26 mouse cellular contexts compared by ENCODE assay signal in genomic region chr12:86840526-86840925, GRCm38 (mm10). TPM values are rescaled to one million over a fixed set of nuclear protein-coding genes. Genes with fewer than 3 reads are reported as not detected.
DNase-seq lines count a peak whose midpoint lies in the region; ATAC-seq lines count a peak whose summit lies in the region.
"Had no signal": no experiment of that assay in that cellular context is flagged by ENCODE, and none has a peak within 500 bp of the region (broad histone marks: within the 10 kb centered on the region; RNA-seq: fewer than 3 reads in every experiment).

No protein-coding gene starts in this region.

- intact Hi-C loops in left cerebral cortex, postnatal 25 days (cut with DNase I) = no loop called here

- 0 out of 2 replicates have a peak overlapping the region, but pooled peaks have one; percentile 38 for H3K27ac ChIP-seq in heart, embryonic 10.5 days
- H3K27ac ChIP-seq: embryonic facial prominence, embryonic 10.5 days; embryonic facial prominence, embryonic 12.5 days; forebrain, embryonic 12.5 days; forebrain, embryonic 15.5 days had no signal

- peaks cover 40% of the 10 kb centered on the region for H3K4me1 ChIP-seq in heart, embryonic 10.5 days
- peaks cover 75% of the 10 kb centered on the region for H3K4me1 ChIP-seq in megakaryocyte, embryonic 14.5 days

- no peaks in the 10 kb centered on the region for H3K36me3 ChIP-seq in heart, embryonic 10.5 days
- H3K36me3 ChIP-seq in megakaryocyte, embryonic 14.5 days (replicated peaks; ENCODE audit: low read length) = peaks cover 3% of the 10 kb centered on the region
- H3K36me3 ChIP-seq: embryonic facial prominence, embryonic 10.5 days; embryonic facial prominence, embryonic 12.5 days; forebrain, embryonic 12.5 days; forebrain, embryonic 15.5 days; G1E had no signal

- no peak overlapping the region for H3K4me3 ChIP-seq in heart, embryonic 10.5 days
- peak overlapping the region; percentile 30 for H3K4me3 ChIP-seq in megakaryocyte, embryonic 14.5 days (replicated peaks)
- H3K4me3 ChIP-seq: embryonic facial prominence, embryonic 10.5 days; embryonic facial prominence, embryonic 12.5 days; forebrain, embryonic 12.5 days; forebrain, embryonic 15.5 days had no signal

- no peak for DNase-seq in heart, embryonic 10.5 days (ENCODE audit: low spot score)
- DNase-seq in heart, adult 9 months (ENCODE audit: low spot score in 2 of 2) = no peak
- DNase-seq in induced T-regulatory cell, adult 2 months (ENCODE audit: low read depth) = peak; percentile 30
- no peak for DNase-seq in frontal cortex, adult 2 months (ENCODE audit: extremely low spot score in 1 of 2, low spot score in 1 of 2)
- no peak for DNase-seq in left cerebral cortex, postnatal 25 days (ENCODE audit: low spot score in 2 of 2)
- DNase-seq: adrenal gland, adult 8-10 months; adrenal gland, postnatal 14 days; adrenal gland, postnatal 36 days; B cell, adult 2 months; cerebellum, adult 11-12 months; cerebellum, adult 2 months; cerebellum, adult 9-10 months; cerebellum, postnatal 10 days; cerebellum, postnatal 25 days; forebrain, postnatal 0 days had no signal

- WGBS in heart, embryonic 10.5 days = 69% methylated on average over 4 of the region's 4 CpGs

- no peak for ATAC-seq in megakaryocyte, adult 5-6 weeks (ENCODE audit: poor library complexity, severe bottlenecking)
- ATAC-seq: activated CD4-positive, CD25-positive, alpha-beta regulatory T cell, adult 4 months; CD4-positive, CD25-positive, alpha-beta regulatory T cell, adult 4 months; forebrain, embryonic 15.5 days; forebrain, postnatal 0 days; Patski had no signal

- no peaks in the 10 kb centered on the region for H3K27me3 ChIP-seq in heart, embryonic 10.5 days (ENCODE audit: insufficient read depth, poor library complexity, severe bottlenecking)
- no peaks in the 10 kb centered on the region for H3K27me3 ChIP-seq in megakaryocyte, embryonic 14.5 days (replicated peaks)
- H3K27me3 ChIP-seq: CH12.LX; embryonic facial prominence, embryonic 12.5 days; forebrain, embryonic 12.5 days; forebrain, embryonic 15.5 days; Patski had no signal

- H3K9me3 ChIP-seq in heart, embryonic 10.5 days = no peaks in the 10 kb centered on the region
- H3K9me3 ChIP-seq in megakaryocyte, embryonic 14.5 days = 0 out of 2 replicates have a peak, but pooled peaks cover 3% of the 10 kb centered on the region
- H3K9me3 ChIP-seq: embryonic facial prominence, embryonic 10.5 days; embryonic facial prominence, embryonic 12.5 days; forebrain, embryonic 12.5 days; forebrain, embryonic 15.5 days; G1E had no signal

RNA-seq across cellular contexts. Expression of gene Irf2bpl, which starts 44.1 kb away (rescaled TPM):
- polyA plus RNA-seq in heart, embryonic 10.5 days (2016; fragmentation: Nextera tagmentation; extraction: Ambion mirVana) = 28.7 and 35.3 TPM in 2 replicates
- polyA plus RNA-seq in megakaryocyte, embryonic 14.5 days (2012; ENCODE audit: insufficient read depth, low replicate concordance) = 32.7 and 46.2 TPM in 2 replicates
- 3.0 and 3.6 TPM in 2 replicates for total RNA-seq in megakaryocyte, adult 5-6 weeks (2015)
- 1.4 and 3.5 TPM in 2 replicates for total RNA-seq in megakaryocyte, adult 5-6 weeks (2017)
- 48.5 and 50.2 TPM in 2 replicates for polyA plus RNA-seq in frontal cortex, adult 2 months (2012; rRNA removed)
- total RNA-seq in left cerebral cortex, postnatal 25 days (2021) = 10 to 100 TPM; 61.9 to 78.7 TPM
